Mouse (Mus musculus) lung, embryonic 15.5 days (tissue): Measurements from ENCODE around the gene Hnrnpm. TPM values are rescaled to one million over a fixed set of nuclear protein-coding genes. Genes with fewer than 3 reads are reported as not detected.
A peak's percentile ranks its signal among the peaks of the same experiment; 100 is the strongest.

Experiments used
- ATAC-seq: fragments of 200-750 bp; cut with Nextera tagmentation; 2 replicates; pipeline ENCODE4 v1.8.0; 2017; ENCODE audit warnings: moderate number of reproducible peaks, borderline replicate concordance; ENCODE audit not compliant: low FRiP score, low TSS enrichment; ENCODE audit errors: extremely low read depth
- H3K27ac ChIP-seq: fragments of 300-500 bp; sonication (generic); 2 replicates; pipeline ENCODE4 v1.5.1; 2015; ENCODE audit warnings: moderate library complexity, mild to moderate bottlenecking, inconsistent platforms
- H3K27me3 ChIP-seq: fragments of 300-500 bp; sonication (generic); 2 replicates; pipeline ENCODE4 v1.6.1; 2015; ENCODE audit warnings: inconsistent platforms
- H3K36me3 ChIP-seq: fragments of 300-500 bp; sonication (generic); 2 replicates; pipeline ENCODE4 v1.6.1; 2015; ENCODE audit warnings: inconsistent platforms
- H3K4me1 ChIP-seq: fragments of 300-500 bp; sonication (generic); 2 replicates; pipeline ENCODE4 v1.6.1; 2015; ENCODE audit warnings: inconsistent platforms
- H3K4me2 ChIP-seq: fragments of 300-500 bp; sonication (generic); 2 replicates; pipeline ENCODE4 v1.6.1; 2015; ENCODE audit warnings: inconsistent platforms, mild to moderate bottlenecking, moderate library complexity
- H3K4me3 ChIP-seq: fragments of 300-500 bp; sonication (generic); 2 replicates; pipeline ENCODE4 v1.5.1; 2015; ENCODE audit warnings: mild to moderate bottlenecking, inconsistent platforms
- H3K9ac ChIP-seq: fragments of 300-500 bp; sonication (generic); 2 replicates; pipeline ENCODE4 v1.6.1; 2015; ENCODE audit warnings: inconsistent platforms
- H3K9me3 ChIP-seq: fragments of 300-500 bp; sonication (generic); 2 replicates; pipeline ENCODE4 v1.6.1; 2016; ENCODE audit warnings: inconsistent platforms
- WGBS: fragments of 180-500 bp; shearing (Covaris S2); methylation state at CpG from one replicate; pipeline ENCODE4 v1.1.7; 2015; 5-methylcytosine and 5-hydroxymethylcytosine counted together
- polyA plus RNA-seq: library from polyadenylated mRNA; unstranded; fragments of >200 nt; fragmentation: Nextera tagmentation; extraction: Ambion mirVana; gene quantifications from 2 replicates; pipeline ENCODE4 v1.2.1, GENCODE M21; 2015

Gene Hnrnpm
- polyA plus RNA-seq, 1 experiment from 2014 or later: 344 TPM

DNA sequence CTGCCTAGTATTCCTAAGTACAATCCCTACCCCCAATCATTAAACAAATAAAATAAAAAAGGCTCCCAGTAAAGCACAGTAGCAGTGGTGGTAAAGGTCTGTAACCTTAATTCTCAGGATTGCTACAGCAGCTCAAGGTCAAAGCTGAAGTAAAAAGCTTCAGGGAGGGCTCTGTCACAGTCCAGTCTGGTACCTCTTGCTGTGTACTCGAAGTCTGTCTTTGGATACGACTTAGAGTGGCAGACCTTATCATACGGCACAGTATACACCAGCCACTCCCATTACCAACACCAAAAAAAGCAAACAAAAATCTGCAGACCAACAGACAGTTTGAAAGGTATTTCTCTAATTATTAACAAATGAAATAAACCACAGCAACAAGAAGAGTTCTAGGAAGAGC, 19.8 kb downstream of the Hnrnpm start:
- Histone ChIP-seq H3K4me2 (no peak overlapping the region), H3K27ac (no peak overlapping the region), H3K4me3 (no peak overlapping the region), H3K9ac (no peak overlapping the region), H3K4me1 (no peaks in the 10 kb centered on the region), H3K9me3 (no peaks in the 10 kb centered on the region), H3K36me3 (peaks cover 55% of the 10 kb centered on the region), H3K27me3 (no peaks in the 10 kb centered on the region)
- 72% methylated on average over 3 of the region's 3 CpGs for WGBS
- ATAC-seq: no peak

DNA sequence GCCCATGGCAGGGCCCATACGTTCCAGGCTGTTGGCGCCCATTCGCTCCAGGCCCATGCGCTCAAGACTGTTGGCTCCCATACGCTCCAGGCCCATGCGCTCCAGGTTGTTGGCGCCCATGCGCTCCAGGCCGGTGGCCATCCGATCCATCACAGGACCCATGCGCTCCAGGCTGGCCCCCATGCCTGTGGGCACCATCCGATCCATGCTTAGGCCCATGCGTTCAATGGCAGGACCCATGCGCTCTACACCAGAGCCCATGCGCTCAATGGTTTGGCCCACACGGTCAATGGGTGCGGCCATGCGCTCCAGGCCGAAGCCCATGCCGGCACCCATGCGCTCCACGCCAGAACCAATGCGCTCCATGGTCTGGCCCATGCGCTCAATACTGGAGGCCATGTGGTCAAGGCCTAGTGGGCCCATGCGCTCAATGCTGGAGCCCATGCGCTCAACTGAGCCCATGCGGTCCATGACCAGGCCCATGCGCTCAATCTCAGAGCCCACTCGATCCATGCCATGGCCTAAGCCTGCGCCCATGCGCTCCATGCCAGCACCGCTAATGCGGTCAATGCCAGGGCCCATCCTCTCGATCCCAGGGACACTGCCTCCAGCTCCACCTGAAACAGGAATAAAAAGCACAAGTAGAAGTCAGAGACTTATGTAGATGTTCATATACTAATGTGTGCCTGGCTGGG, 36.7 kb downstream of the Hnrnpm start:
- Histone ChIP-seq H3K4me3 (no peak overlapping the region), H3K9ac (no peak overlapping the region), H3K27ac (no peak overlapping the region), H3K4me2 (no peak overlapping the region), H3K9me3 (no peaks in the 10 kb centered on the region), H3K27me3 (no peaks in the 10 kb centered on the region), H3K36me3 (peaks cover 95% of the 10 kb centered on the region), H3K4me1 (no peaks in the 10 kb centered on the region)
- WGBS: 98% methylated on average over 34 of the region's 34 CpGs
- ATAC-seq: peak; percentile 35

DNA sequence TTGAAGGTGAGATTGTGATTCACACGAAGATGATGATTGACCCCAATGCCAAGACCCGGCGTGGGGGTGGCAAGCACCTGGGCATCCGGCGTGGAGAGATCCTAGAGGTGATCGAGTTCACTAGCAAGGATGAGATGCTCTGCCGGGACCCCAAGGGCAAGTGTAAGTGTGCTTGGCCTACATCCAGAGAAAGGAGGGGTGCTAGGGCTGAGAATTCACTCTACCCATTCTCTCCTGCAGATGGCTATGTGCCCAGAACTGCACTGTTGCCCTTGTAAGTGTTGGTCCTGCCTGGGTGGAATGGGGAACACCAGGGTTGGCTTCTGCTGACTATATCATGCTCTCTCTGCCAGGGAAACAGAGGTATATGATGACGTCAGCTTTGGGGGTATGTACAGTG, 41.6 kb downstream of the Hnrnpm start:
- H3K4me3 ChIP-seq: no peak overlapping the region
- H3K9me3 ChIP-seq: no peaks in the 10 kb centered on the region
- no peak for ATAC-seq
- no peaks in the 10 kb centered on the region for H3K4me1 ChIP-seq
- no peak overlapping the region for H3K27ac ChIP-seq
- H3K36me3 ChIP-seq: peaks cover 80% of the 10 kb centered on the region
- no peak overlapping the region for H3K9ac ChIP-seq
- 88% methylated on average over 8 of the region's 8 CpGs for WGBS
- H3K27me3 ChIP-seq: no peaks in the 10 kb centered on the region
- no peak overlapping the region for H3K4me2 ChIP-seq

DNA sequence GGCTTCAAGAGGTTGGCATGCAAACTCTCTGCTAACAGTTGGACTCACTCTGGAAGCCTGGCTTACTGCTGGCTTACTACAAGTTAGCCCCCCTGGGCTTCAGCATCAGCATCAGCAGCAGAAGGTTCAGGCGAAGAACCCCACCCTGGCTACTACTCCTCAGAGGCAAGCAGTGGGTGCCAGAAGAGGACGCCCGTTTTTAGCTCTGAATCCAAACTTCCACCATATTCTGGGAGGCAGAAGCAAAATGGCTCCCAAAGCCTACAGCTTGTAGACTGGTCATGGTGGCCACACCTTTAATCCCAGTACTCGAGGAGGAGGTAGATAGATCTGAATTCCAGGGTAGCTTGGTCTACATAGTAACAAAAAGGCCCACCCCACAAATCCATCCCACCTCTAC, 42.6 kb downstream of the Hnrnpm start:
- Histone ChIP-seq H3K4me1 (no peaks in the 10 kb centered on the region), H3K9ac (no peak overlapping the region), H3K9me3 (no peaks in the 10 kb centered on the region), H3K27me3 (no peaks in the 10 kb centered on the region), H3K36me3 (peaks cover 70% of the 10 kb centered on the region), H3K27ac (no peak overlapping the region), H3K4me3 (no peak overlapping the region), H3K4me2 (no peak overlapping the region)
- WGBS: 91% methylated on average over 4 of the region's 4 CpGs
- no peak for ATAC-seq

DNA sequence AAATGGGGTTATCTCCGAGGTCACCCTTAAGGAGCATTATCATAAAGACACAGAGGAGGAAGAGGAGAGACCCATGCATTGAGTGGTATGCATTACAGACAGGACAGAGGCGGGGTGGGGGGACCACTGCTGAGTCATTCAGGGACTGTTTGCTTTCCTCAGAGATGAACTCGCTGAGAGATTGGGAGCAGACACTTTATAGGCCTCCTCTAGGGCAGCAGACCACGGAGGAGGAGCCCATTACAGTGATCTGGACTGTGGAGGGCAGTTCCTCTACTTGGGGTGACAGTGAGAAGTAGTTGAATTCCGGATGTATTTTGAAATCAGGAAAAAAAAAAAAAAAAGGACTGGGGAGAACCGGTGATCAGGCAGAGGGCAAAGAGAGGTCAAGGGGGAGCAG, 46.9 kb downstream of the Hnrnpm start:
- no peak for ATAC-seq
- H3K27ac ChIP-seq: no peak overlapping the region
- WGBS: 46% methylated on average over 6 of the region's 6 CpGs
- no peak overlapping the region for H3K4me2 ChIP-seq
- no peak overlapping the region for H3K4me3 ChIP-seq
- no peak overlapping the region for H3K9ac ChIP-seq
- no peaks in the 10 kb centered on the region for H3K27me3 ChIP-seq
- H3K4me1 ChIP-seq: no peaks in the 10 kb centered on the region
- peaks cover 27% of the 10 kb centered on the region for H3K36me3 ChIP-seq
- no peaks in the 10 kb centered on the region for H3K9me3 ChIP-seq

DNA sequence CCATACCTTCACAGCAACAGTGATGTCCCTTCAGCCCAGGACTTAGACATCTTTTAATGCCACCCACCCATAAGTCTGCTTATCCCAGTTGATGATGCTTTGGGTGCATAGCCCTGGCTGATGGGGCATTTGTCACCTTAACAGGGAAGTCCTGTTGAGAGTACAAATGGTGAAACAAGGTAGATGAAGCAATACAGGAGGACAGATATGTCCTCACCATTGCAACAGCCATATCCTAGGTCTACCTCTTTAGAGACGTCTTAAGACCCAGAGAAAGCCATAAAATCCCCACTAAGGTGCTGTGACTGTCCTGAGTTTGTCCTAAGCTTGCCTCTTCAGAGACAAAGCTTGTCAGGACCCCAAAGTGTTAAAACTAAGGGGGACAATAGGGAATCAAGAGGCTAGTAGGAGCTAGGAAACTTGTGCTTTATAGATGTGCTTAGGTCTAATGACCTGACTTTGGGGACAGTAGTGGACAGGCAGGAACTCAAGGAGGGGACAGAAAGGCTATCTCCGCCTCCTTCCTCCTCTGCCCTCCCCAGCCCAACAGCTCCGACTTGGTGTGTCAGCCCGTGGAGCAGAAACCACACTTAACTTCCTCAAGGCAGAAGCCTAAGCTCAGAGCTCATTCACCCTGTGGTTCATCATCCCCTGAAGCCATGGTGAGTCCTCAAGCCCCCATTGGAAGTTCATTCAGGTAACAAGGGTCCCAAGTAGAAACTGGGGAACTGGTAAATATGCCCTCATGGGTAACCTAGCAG, 49.0 kb downstream of the Hnrnpm start, which contains the start of gene Pram1:
Gene Pram1 (plus strand): TSS at position 541 of the 761 bp plus-strand sequence.
- Histone ChIP-seq H3K27me3 (no peaks in the 10 kb centered on the region), H3K4me2 (no peak within 1 kb of the TSS), H3K27ac (no peak within 1 kb of the TSS), H3K9ac (no peak within 1 kb of the TSS), H3K4me3 (no peak within 1 kb of the TSS), H3K36me3 (0 out of 2 replicates have a peak, but pooled peaks cover 6% of the 10 kb centered on the region), H3K9me3 (no peaks in the 10 kb centered on the region), H3K4me1 (no peaks in the 10 kb centered on the region)
- ATAC-seq: no peak
- 83% methylated on average over 4 of the region's 4 CpGs for WGBS

DNA sequence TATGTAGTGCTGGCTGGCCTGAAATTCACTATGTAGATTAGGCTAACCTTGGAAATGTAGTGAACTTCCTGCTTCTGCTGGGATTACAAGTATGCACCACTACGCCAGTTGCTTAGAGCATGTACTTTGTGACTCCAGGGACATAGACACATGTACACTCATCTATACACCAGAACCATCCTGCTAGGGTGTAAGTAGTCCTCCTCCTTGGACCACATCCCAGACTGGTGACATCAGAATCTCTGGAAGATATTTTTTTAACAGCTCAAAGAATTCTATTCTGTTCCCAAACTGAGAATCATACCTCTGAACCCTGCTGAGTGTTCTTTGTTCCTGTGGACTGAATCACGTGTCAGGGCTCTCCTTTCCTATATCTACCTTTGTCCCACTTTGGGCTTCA, 49.6 kb downstream of the Hnrnpm start:
- Histone ChIP-seq H3K4me3 (no peak overlapping the region), H3K9me3 (no peaks in the 10 kb centered on the region), H3K36me3 (peaks cover 4% of the 10 kb centered on the region), H3K9ac (no peak overlapping the region), H3K27ac (no peak overlapping the region), H3K4me2 (no peak overlapping the region), H3K27me3 (no peaks in the 10 kb centered on the region), H3K4me1 (no peaks in the 10 kb centered on the region)
- ATAC-seq: no peak
- WGBS: 65% methylated on average over 2 of the region's 2 CpGs

DNA sequence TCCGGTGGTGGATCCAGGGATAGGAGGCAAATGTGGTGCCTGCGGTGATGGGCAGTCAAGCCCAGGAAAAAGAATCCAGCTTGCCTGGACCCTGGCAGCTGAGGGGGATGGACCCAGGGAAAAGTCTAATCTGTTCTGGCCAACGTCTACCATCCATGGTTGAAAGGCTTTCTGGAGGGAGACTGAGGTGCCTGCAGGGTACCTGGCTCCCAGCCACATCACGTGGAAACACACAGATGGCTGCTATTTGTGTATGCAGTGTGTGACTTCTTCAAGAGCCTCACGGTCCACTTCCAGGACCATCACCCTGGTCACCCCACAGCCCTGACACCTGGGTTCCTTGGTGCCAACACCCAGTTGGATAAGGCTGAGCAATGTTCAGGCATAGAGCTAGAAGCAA, 54.9 kb downstream of the Hnrnpm start:
- H3K27me3 ChIP-seq: no peaks in the 10 kb centered on the region
- H3K27ac ChIP-seq: no peak overlapping the region
- H3K4me2 ChIP-seq: no peak overlapping the region
- ATAC-seq: no peak
- WGBS: 77% methylated on average over 5 of the region's 5 CpGs
- H3K4me3 ChIP-seq: no peak overlapping the region
- no peak overlapping the region for H3K9ac ChIP-seq
- H3K36me3 ChIP-seq: peaks cover 15% of the 10 kb centered on the region
- H3K9me3 ChIP-seq: no peaks in the 10 kb centered on the region
- H3K4me1 ChIP-seq: peaks cover 17% of the 10 kb centered on the region

DNA sequence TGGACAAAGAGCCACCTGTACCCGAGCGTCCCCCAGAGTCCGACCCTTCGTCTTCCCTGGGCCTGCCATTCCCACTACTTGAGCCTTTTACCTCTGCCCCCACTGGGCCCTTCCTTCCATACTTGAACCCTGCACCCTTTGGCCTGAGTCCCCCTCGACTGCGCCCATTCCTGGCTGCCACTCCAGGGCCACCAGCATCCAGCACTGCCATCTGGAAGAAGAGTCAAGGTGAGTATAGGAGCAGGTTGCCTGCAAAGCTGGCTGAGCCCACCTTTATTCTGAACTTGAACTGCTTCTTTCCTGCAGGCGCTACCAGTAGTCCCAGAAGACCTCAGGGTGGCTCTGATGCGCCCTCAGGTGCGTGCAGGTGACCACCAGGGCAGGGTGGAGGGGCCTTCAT, 55.4 kb downstream of the Hnrnpm start:
- no peak for ATAC-seq
- Histone ChIP-seq H3K4me2 (no peak overlapping the region), H3K36me3 (peaks cover 15% of the 10 kb centered on the region), H3K4me1 (peaks cover 17% of the 10 kb centered on the region), H3K4me3 (no peak overlapping the region), H3K9me3 (no peaks in the 10 kb centered on the region), H3K27ac (no peak overlapping the region), H3K27me3 (no peaks in the 10 kb centered on the region), H3K9ac (no peak overlapping the region)
- WGBS: 89% methylated on average over 9 of the region's 9 CpGs

DNA sequence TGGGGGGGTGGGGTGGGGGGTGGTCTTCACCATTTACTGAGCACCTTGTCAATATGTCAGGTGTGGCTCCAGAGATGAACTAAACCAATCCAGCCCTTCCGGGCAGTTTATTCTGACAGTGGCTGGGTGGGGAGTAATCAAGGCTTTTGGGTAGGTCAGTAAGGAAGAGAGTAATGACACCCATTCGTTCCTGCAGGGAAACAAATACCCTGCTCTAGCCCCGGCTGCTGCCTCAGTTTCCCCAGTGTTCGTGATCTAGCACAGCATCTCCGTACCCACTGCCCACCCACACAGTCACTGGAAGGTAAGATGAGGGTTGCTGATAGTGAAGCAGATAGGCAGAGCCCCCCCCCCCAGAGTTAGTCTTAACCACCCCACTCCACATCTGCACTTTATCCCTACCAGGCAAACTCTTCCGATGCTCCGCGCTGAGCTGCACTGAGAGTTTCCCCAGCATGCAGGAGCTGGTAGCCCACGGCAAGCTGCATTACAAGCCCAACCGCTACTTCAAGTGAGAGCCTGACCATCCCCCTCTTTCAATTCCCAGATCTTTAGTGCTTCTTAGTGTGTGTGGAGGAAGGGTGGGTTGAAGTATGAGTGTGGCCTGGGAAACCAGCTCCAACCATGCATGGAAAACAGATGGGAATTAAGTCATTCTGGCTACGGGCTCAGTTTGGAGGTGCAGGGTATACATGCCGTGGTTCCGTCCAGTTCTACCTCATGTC, 56.3 kb downstream of the Hnrnpm start:
- no peak for ATAC-seq
- H3K4me1 ChIP-seq: peaks cover 17% of the 10 kb centered on the region
- peaks cover 15% of the 10 kb centered on the region for H3K36me3 ChIP-seq
- H3K27ac ChIP-seq: no peak overlapping the region
- no peaks in the 10 kb centered on the region for H3K9me3 ChIP-seq
- no peak overlapping the region for H3K9ac ChIP-seq
- H3K27me3 ChIP-seq: no peaks in the 10 kb centered on the region
- 77% methylated on average over 13 of the region's 13 CpGs for WGBS
- no peak overlapping the region for H3K4me3 ChIP-seq
- H3K4me2 ChIP-seq: peak overlapping the region; percentile 83

DNA sequence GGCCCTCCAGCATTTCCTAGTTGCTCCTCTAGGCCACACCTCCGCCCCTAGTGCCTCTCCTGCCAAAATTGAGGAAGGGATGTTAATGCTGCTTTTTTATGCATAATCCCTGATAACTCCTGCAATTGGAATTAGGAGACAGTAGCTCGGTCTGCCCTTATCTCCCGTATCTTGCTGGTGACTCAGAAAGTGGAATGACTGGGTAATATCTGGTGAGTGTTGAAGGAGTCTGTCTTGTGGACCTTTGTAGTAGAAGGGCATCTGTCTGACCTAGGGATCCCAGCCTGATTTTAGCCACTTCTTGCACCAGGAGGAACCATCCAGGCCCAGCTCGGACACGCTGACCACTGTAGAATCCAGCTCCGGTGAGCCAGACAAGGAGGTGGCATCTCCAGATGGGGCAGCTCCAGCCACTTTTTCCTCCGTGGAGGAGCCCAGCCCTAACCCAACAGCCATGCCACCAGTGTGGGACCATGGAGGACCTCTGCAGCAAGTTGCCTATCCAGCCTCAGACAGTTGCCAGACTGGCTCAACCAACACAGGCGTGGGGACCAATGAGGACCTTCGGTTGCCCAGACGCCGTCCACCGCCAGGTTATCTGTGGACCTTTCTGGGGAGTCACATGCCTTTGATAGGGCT, 57.1 kb downstream of the Hnrnpm start:
- ATAC-seq: peak; percentile 19
- Histone ChIP-seq H3K9me3 (no peaks in the 10 kb centered on the region), H3K4me2 (peak overlapping the region; percentile 83), H3K9ac (peak overlapping the region; percentile 81), H3K4me1 (peaks cover 17% of the 10 kb centered on the region), H3K4me3 (peak overlapping the region; percentile 73), H3K36me3 (peaks cover 15% of the 10 kb centered on the region), H3K27ac (peak overlapping the region; percentile 99), H3K27me3 (no peaks in the 10 kb centered on the region)
- 59% methylated on average over 12 of the region's 12 CpGs for WGBS
